Mouse (Mus musculus): ENCODE measurements around the gene Adipor2.

- 0 out of 2 replicates have a peak, but pooled peaks have one; percentile 21 for TF ChIP-seq EP300 (IDR thresholded peaks at IDR 0.05; ENCODE audit: insufficient read depth, low read depth, low read length)
- TF ChIP-seq CTCF (IDR thresholded peaks at IDR 0.05; ENCODE audit: low read depth, low read length) = no peak
- TF ChIP-seq POLR2A (IDR thresholded peaks at IDR 0.05; ENCODE audit: insufficient read depth, low read length) = no peak
These were observed 3.1 kb downstream of the Adipor2 start for GRCm38 (mm10) chr6:119414262-119415043.
